10 mouse cellular contexts compared by ENCODE assay signal in the genomic region with DNA sequence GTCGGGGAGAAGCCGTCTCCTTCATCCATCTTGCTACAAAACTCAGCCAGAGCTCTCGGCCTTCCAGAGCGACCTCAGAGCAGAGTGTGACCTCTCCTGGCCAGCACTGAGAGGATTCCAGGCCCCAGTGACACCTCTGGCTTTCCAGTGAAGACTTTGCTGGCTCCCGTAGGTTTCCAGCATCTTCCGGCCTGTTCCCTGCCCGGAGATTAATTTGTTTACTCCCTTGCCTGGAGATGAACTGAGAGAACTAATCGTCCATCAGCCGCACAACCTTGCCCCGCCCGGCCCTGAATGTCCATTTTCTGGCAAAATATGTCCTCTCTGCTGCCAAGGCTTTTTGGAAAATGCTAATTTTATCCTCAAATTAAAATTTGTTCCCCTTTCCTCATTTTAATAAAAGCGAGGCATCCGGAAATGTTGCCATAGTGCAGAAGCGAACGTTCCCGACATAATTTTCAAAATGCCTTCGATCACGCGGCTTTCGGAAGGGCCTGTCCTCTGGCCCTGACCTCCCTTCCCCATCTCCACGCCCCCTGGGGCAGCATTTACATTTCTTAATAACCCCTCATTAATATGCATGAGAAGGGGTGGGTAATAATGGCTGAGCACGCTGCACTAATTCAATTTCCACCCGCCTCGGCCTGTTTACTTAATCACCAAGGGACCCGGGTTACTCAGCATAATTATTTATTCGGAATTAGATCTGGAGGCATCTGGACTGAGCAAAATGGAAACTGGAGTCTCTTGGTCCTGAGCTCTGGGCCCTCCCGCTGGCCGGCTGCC. TPM values are rescaled to one million over a fixed set of nuclear protein-coding genes. Genes with fewer than 3 reads are reported as not detected.
A peak's percentile ranks its signal among the peaks of the same experiment; 100 is the strongest.
DNase-seq lines count a peak whose midpoint lies in the region; ATAC-seq lines count a peak whose summit lies in the region.
"Had no signal": no experiment of that assay in that cellular context is flagged by ENCODE, and none has a peak within 500 bp of the region (broad histone marks: within the 10 kb centered on the region; RNA-seq: fewer than 3 reads in every experiment).

No protein-coding gene starts in this region.

- H3K27me3 ChIP-seq in hindbrain, embryonic 15.5 days, result no peaks in the 10 kb centered on the region
- no peaks in the 10 kb centered on the region for H3K27me3 ChIP-seq in midbrain, embryonic 15.5 days (replicated peaks)

- peaks cover 50% of the 10 kb centered on the region for H3K4me1 ChIP-seq in hindbrain, embryonic 15.5 days (replicated peaks)
- peaks cover 41% of the 10 kb centered on the region for H3K4me1 ChIP-seq in midbrain, embryonic 15.5 days
- H3K4me1 ChIP-seq: heart, embryonic 13.5 days had no signal

- peak; percentile 39 for DNase-seq in gastrocnemius, adult 18-20 months (ENCODE audit: low spot score)
- DNase-seq in gastrocnemius, postnatal 4 days (ENCODE audit: low spot score in 2 of 2), result no peak
- DNase-seq in cerebellum, postnatal 10 days, result peak; percentile 31 to 41
- no peak for DNase-seq in urinary bladder, adult 18-20 months (ENCODE audit: low spot score in 2 of 2)
- no peak for DNase-seq in thymus, postnatal 25 days

- no peaks in the 10 kb centered on the region for H3K36me3 ChIP-seq in hindbrain, embryonic 15.5 days
- no peaks in the 10 kb centered on the region for H3K36me3 ChIP-seq in midbrain, embryonic 15.5 days (replicated peaks)
- H3K36me3 ChIP-seq: heart, embryonic 13.5 days; limb, embryonic 13.5 days had no signal

- 0 out of 2 replicates have a peak, but pooled peaks have one; percentile 49 for ATAC-seq in hindbrain, embryonic 15.5 days (ENCODE audit: low FRiP score, low read depth)
- ATAC-seq in midbrain, embryonic 15.5 days (replicated peaks), result 0 out of 2 replicates have a peak, but pooled peaks have one; percentile 43
- ATAC-seq in monocyte, adult 5-6 weeks (replicated peaks; ENCODE audit: insufficient number of reproducible peaks, low FRiP score, low TSS enrichment, poor library complexity, severe bottlenecking), result no peak

- no peaks in the 10 kb centered on the region for H3K9me3 ChIP-seq in hindbrain, embryonic 15.5 days
- H3K9me3 ChIP-seq in midbrain, embryonic 15.5 days, result no peaks in the 10 kb centered on the region
- H3K9me3 ChIP-seq: heart, embryonic 13.5 days; limb, embryonic 13.5 days had no signal

- peak overlapping the region; percentile 69 for H3K27ac ChIP-seq in hindbrain, embryonic 15.5 days (replicated peaks)
- peak overlapping the region; percentile 42 for H3K27ac ChIP-seq in midbrain, embryonic 15.5 days
- H3K27ac ChIP-seq: heart, embryonic 13.5 days; limb, embryonic 13.5 days had no signal

- no peak overlapping the region for H3K4me3 ChIP-seq in hindbrain, embryonic 15.5 days
- H3K4me3 ChIP-seq in midbrain, embryonic 15.5 days, result no peak overlapping the region
- H3K4me3 ChIP-seq: heart, embryonic 13.5 days; limb, embryonic 13.5 days had no signal

- H3K4me2 ChIP-seq in hindbrain, embryonic 15.5 days, result no peak overlapping the region
- H3K4me2 ChIP-seq in midbrain, embryonic 15.5 days, result no peak overlapping the region
- H3K4me2 ChIP-seq: heart, embryonic 13.5 days; limb, embryonic 13.5 days had no signal

- 17% methylated on average over 28 of the region's 28 CpGs for WGBS in hindbrain, embryonic 15.5 days
- WGBS in midbrain, embryonic 15.5 days, result 17% methylated on average over 28 of the region's 28 CpGs

- H3K9ac ChIP-seq in hindbrain, embryonic 15.5 days, result no peak overlapping the region
- no peak overlapping the region for H3K9ac ChIP-seq in midbrain, embryonic 15.5 days
- H3K9ac ChIP-seq: heart, embryonic 13.5 days; limb, embryonic 13.5 days had no signal

RNA-seq across cellular contexts. Expression of gene Ctnnbl1, which starts 32.0 kb away (rescaled TPM):
- 1 to 10 TPM; 8.8 to 9.7 TPM for total RNA-seq in gastrocnemius, adult 18-20 months (2021)
- 10 to 100 TPM; 19.8 to 20.3 TPM for total RNA-seq in gastrocnemius, postnatal 4 days (2021)
- 55.6 and 58.9 TPM in 2 replicates for polyA plus RNA-seq in hindbrain, embryonic 15.5 days (2015; fragmentation: Nextera tagmentation; extraction: Ambion mirVana)
- 68.0 and 68.2 TPM in 2 replicates for polyA plus RNA-seq in midbrain, embryonic 15.5 days (2015; fragmentation: Nextera tagmentation; extraction: Ambion mirVana)
- total RNA-seq in monocyte, adult 5-6 weeks (2017), result 42.9 to 46.7 TPM (median 46.5 TPM) in 3 replicates

Comparison
In these comparisons a context has a peak if more than half of its experiments do, and no peak if none do; other contexts are left out.
1. DNase-seq: peak in gastrocnemius, adult 18-20 months (single experiment) and cerebellum, postnatal 10 days (2 of 2); none in gastrocnemius, postnatal 4 days (0 of 2), urinary bladder, adult 18-20 months (0 of 2) and thymus, postnatal 25 days (single experiment).